Comparison of ENCODE assay signal across 9 mouse cellular contexts in genomic region chrX:58503573-58503972, GRCm38 (mm10).
DNase-seq lines count a peak whose midpoint lies in the region; ATAC-seq and TF ChIP-seq lines count a peak whose summit lies in the region.
"Had no signal": no experiment of that assay in that cellular context is flagged by ENCODE, and none has a peak within 500 bp of the region (broad histone marks: within the 10 kb centered on the region; RNA-seq: fewer than 3 reads in every experiment).

No protein-coding gene starts in this region.

- H3K4me3 ChIP-seq in limb, embryonic 14.5 days (replicated peaks; ENCODE audit: low read length): no peak overlapping the region
- no peak overlapping the region for H3K4me3 ChIP-seq in limb, embryonic 10.5 days

- no peaks in the 10 kb centered on the region for H3K27me3 ChIP-seq in limb, embryonic 14.5 days (ENCODE audit: control insufficient read depth, insufficient read depth, low read length)
- no peaks in the 10 kb centered on the region for H3K27me3 ChIP-seq in limb, embryonic 10.5 days (ENCODE audit: low read depth, poor library complexity, severe bottlenecking)

- H3K4me1 ChIP-seq in limb, embryonic 14.5 days (ENCODE audit: control insufficient read depth, insufficient read depth, low read length): no peaks in the 10 kb centered on the region
- H3K4me1 ChIP-seq in limb, embryonic 10.5 days: no peaks in the 10 kb centered on the region

- DNase-seq in limb, embryonic 14.5 days (ENCODE audit: low spot score): peak; percentile 7
- no peak for DNase-seq in limb, embryonic 10.5 days (ENCODE audit: low spot score)
- peak; percentile 2 for DNase-seq in forelimb bud, embryonic 11.5 days (ENCODE audit: low read depth, low spot score)
- peak; percentile 3 to 13 for DNase-seq in layer of hippocampus, postnatal 25 days (ENCODE audit: extremely low spot score in 1 of 2, low spot score in 1 of 2)
- DNase-seq in retina, postnatal 1 day: peak; percentile 77
- DNase-seq in ovary, postnatal 36 days (ENCODE audit: low spot score): no peak
- no peak for DNase-seq in urinary bladder, adult 18-20 months (ENCODE audit: low spot score in 2 of 2)
- DNase-seq: right cerebral cortex, postnatal 14 days had no signal

- ATAC-seq in limb, embryonic 14.5 days (ENCODE audit: low FRiP score, low read depth): peak; percentile 37; the same call in 1 of the 2 replicates
- no peak for ATAC-seq in CD4-positive, CD25-positive, alpha-beta regulatory T cell, adult 4 months

- H3K27ac ChIP-seq in limb, embryonic 14.5 days (replicated peaks; ENCODE audit: low read depth, low read length): no peak overlapping the region
- H3K27ac ChIP-seq in limb, embryonic 10.5 days: no peak overlapping the region

- TF ChIP-seq POLR2A in limb, embryonic 14.5 days (IDR thresholded peaks at IDR 0.05; ENCODE audit: borderline replicate concordance, extremely low read depth, insufficient read depth, insufficient read length): no peak

- no peak overlapping the region for H3K9ac ChIP-seq in limb, embryonic 14.5 days (ENCODE audit: low read depth, low read length, severe bottlenecking)

- H3K36me3 ChIP-seq in limb, embryonic 14.5 days (ENCODE audit: control insufficient read depth, insufficient read depth, low read length): no peaks in the 10 kb centered on the region
- no peaks in the 10 kb centered on the region for H3K36me3 ChIP-seq in limb, embryonic 10.5 days

- WGBS in limb, embryonic 14.5 days: 72% methylated on average over 1 of the region's 1 CpGs
- WGBS in limb, embryonic 10.5 days: 83% methylated on average over 1 of the region's 1 CpGs

- H3K9me3 ChIP-seq in limb, embryonic 14.5 days (ENCODE audit: control insufficient read depth, low read length): no peaks in the 10 kb centered on the region
- no peaks in the 10 kb centered on the region for H3K9me3 ChIP-seq in limb, embryonic 10.5 days (replicated peaks)

- no peak overlapping the region for H3K4me2 ChIP-seq in limb, embryonic 14.5 days (replicated peaks; ENCODE audit: low read depth, low read length, severe bottlenecking)

Comparison
In these comparisons a context has a peak if more than half of its experiments do, and no peak if none do; other contexts are left out.
1. DNase-seq: peak in limb, embryonic 14.5 days (single experiment), forelimb bud, embryonic 11.5 days (single experiment), layer of hippocampus, postnatal 25 days (2 of 2) and retina, postnatal 1 day (single experiment); none in limb, embryonic 10.5 days (single experiment), ovary, postnatal 36 days (single experiment) and urinary bladder, adult 18-20 months (0 of 2).